Mouse (Mus musculus) hindbrain, postnatal 0 days (tissue): ENCODE results near the gene Amotl1. TPM values are rescaled to one million over a fixed set of nuclear protein-coding genes. Genes with fewer than 3 reads are reported as not detected.
A peak's percentile ranks its signal among the peaks of the same experiment; 100 is the strongest.

Experiments
- ATAC-seq: fragments of 200-750 bp; cut with Nextera tagmentation; 2 replicates; pipeline ENCODE4 v1.8.0; 2017; ENCODE audit warnings: mild to moderate bottlenecking, moderate TSS enrichment, moderate library complexity
- DNase-seq: peaks from one replicate; pipeline ENCODE4 v3.0.0-alpha.2; 2015; ENCODE audit warnings: low spot score
- H3K27ac ChIP-seq: fragments of 300-500 bp; sonication (generic); 2 replicates; pipeline ENCODE4 v1.5.1; 2014; ENCODE audit warnings: mild to moderate bottlenecking
- H3K27me3 ChIP-seq: fragments of 300-500 bp; sonication (generic); 2 replicates; pipeline ENCODE4 v1.6.1; 2014; ENCODE audit warnings: low read length, mixed read lengths; ENCODE audit not compliant: insufficient read depth
- H3K36me3 ChIP-seq: fragments of 300-500 bp; sonication (generic); 2 replicates; pipeline ENCODE4 v1.6.1; 2014; ENCODE audit warnings: low read length, mixed read lengths; ENCODE audit not compliant: insufficient read depth
- H3K4me1 ChIP-seq: fragments of 300-500 bp; sonication (generic); 2 replicates; pipeline ENCODE4 v1.6.1; 2014; ENCODE audit warnings: antibody characterized with exemption, low read length, mixed read lengths; ENCODE audit not compliant: insufficient read depth
- H3K4me2 ChIP-seq: fragments of 300-500 bp; sonication (generic); 2 replicates; pipeline ENCODE4 v1.6.1; 2014; ENCODE audit warnings: low read depth, mild to moderate bottlenecking, low read length, moderate library complexity, mixed read lengths
- H3K4me3 ChIP-seq: fragments of 300-500 bp; sonication (generic); 2 replicates; pipeline ENCODE4 v1.5.1; 2014; ENCODE audit warnings: low read length
- H3K9ac ChIP-seq: fragments of 300-500 bp; sonication (generic); replicated peaks from 2 replicates; pipeline ENCODE4 v1.6.1; 2014; ENCODE audit warnings: mild to moderate bottlenecking, low read length, moderate library complexity, mixed read lengths
- H3K9me3 ChIP-seq: fragments of 300-500 bp; sonication (generic); 2 replicates; pipeline ENCODE4 v1.6.1; 2016; ENCODE audit warnings: low read length, mixed read lengths
- CTCF ChIP-seq: IDR thresholded peaks from 2 replicates; pipeline ENCODE4 v1.5.1; 2016; ENCODE audit warnings: antibody characterized with exemption, control low read depth, low read depth
- WGBS: fragments of 180-500 bp; shearing (Covaris S2); extraction: QIAGEN DNeasy Blood & Tissue Kit; methylation state at CpG from one replicate; pipeline ENCODE4 v1.1.7; 2014; 5-methylcytosine and 5-hydroxymethylcytosine counted together
- polyA plus RNA-seq: library from polyadenylated mRNA; unstranded; fragments of >200 nt; fragmentation: Nextera tagmentation; extraction: Ambion mirVana; gene quantifications from 2 replicates; pipeline ENCODE4 v1.2.1, GENCODE M21; 2015
- total RNA-seq: library from RNA; depleted of rRNA; stranded (reverse); fragments of >200 nt; gene quantifications from 2 replicates; pipeline ENCODE4 v1.2.3, GENCODE M21; 2014

Gene Amotl1
- total and polyA plus RNA-seq, 2 experiments from 2014 or later, result 4.4 to 27.0 TPM

GRCm38 (mm10) chr9:14632365-14633163, 12.3 kb downstream of the Amotl1 start:
- peaks cover 8% of the 10 kb centered on the region; the same call in 1 of the 2 replicates for H3K4me1 ChIP-seq
- H3K27ac ChIP-seq, result peak overlapping the region; percentile 12; the same call in 1 of the 2 replicates
- peak overlapping the region; percentile 24; the same call in 1 of the 2 replicates for H3K4me2 ChIP-seq
- ATAC-seq, result no peak
- no peak for DNase-seq
- H3K36me3 ChIP-seq, result no peaks in the 10 kb centered on the region
- no peak overlapping the region for H3K4me3 ChIP-seq
- no peaks in the 10 kb centered on the region for H3K27me3 ChIP-seq
- no peaks in the 10 kb centered on the region for H3K9me3 ChIP-seq
- WGBS, result 32% methylated on average over 10 of the region's 10 CpGs
- no peak for TF ChIP-seq CTCF
- H3K9ac ChIP-seq, result no peak overlapping the region

- ATAC-seq, result no peak
- no peaks in the 10 kb centered on the region for H3K9me3 ChIP-seq
- no peak for TF ChIP-seq CTCF
- WGBS, result 28% methylated on average over 5 of the region's 5 CpGs
- H3K27ac ChIP-seq, result peak overlapping the region; percentile 12; the same call in 1 of the 2 replicates
- no peak overlapping the region for H3K4me2 ChIP-seq
- no peaks in the 10 kb centered on the region for H3K27me3 ChIP-seq
- peaks cover 8% of the 10 kb centered on the region; the same call in 1 of the 2 replicates for H3K4me1 ChIP-seq
- DNase-seq, result peak; percentile 15
- no peak overlapping the region for H3K9ac ChIP-seq
- H3K4me3 ChIP-seq, result no peak overlapping the region
- no peaks in the 10 kb centered on the region for H3K36me3 ChIP-seq
Observed at GRCm38 (mm10) chr9:14631729-14632128, 13.1 kb downstream of the Amotl1 start.

GRCm38 (mm10) chr9:14627525-14627924, 17.3 kb downstream of the Amotl1 start:
- Histone ChIP-seq H3K36me3 (no peaks in the 10 kb centered on the region), H3K27ac (no peak overlapping the region), H3K27me3 (no peaks in the 10 kb centered on the region), H3K9me3 (no peaks in the 10 kb centered on the region), H3K4me1 (no peaks in the 10 kb centered on the region), H3K9ac (no peak overlapping the region), H3K4me3 (no peak overlapping the region), H3K4me2 (no peak overlapping the region)
- no peak for TF ChIP-seq CTCF
- WGBS, result 72% methylated on average over 2 of the region's 2 CpGs
- ATAC-seq (no peak), DNase-seq (no peak)

GRCm38 (mm10) chr9:14625961-14626360, 18.9 kb downstream of the Amotl1 start:
- WGBS, result 87% methylated on average over 3 of the region's 3 CpGs

GRCm38 (mm10) chr9:14625024-14625423, 19.8 kb downstream of the Amotl1 start:
- DNase-seq (no peak), ATAC-seq (no peak)

More at GRCm38 (mm10) chr9:14625961-14626360, 18.9 kb downstream of the Amotl1 start:
- Histone ChIP-seq H3K4me2 (no peak overlapping the region), H3K27ac (no peak overlapping the region), H3K4me3 (no peak overlapping the region), H3K27me3 (no peaks in the 10 kb centered on the region), H3K36me3 (no peaks in the 10 kb centered on the region), H3K9ac (no peak overlapping the region), H3K4me1 (no peaks in the 10 kb centered on the region), H3K9me3 (no peaks in the 10 kb centered on the region)
- DNase-seq, result no peak
- ATAC-seq, result no peak
- no peak for TF ChIP-seq CTCF

GRCm38 (mm10) chr9:14623928-14624327, 20.9 kb downstream of the Amotl1 start:
- H3K4me1 ChIP-seq, result no peaks in the 10 kb centered on the region
- no peaks in the 10 kb centered on the region for H3K9me3 ChIP-seq
- no peak overlapping the region for H3K27ac ChIP-seq
- no peak overlapping the region for H3K4me2 ChIP-seq
- no peaks in the 10 kb centered on the region for H3K36me3 ChIP-seq
- ATAC-seq (no peak), DNase-seq (no peak)
- H3K27me3 ChIP-seq, result no peaks in the 10 kb centered on the region
- WGBS, result 61% methylated on average over 4 of the region's 4 CpGs
- no peak overlapping the region for H3K9ac ChIP-seq
- no peak overlapping the region for H3K4me3 ChIP-seq
- TF ChIP-seq CTCF, result no peak

More at GRCm38 (mm10) chr9:14625024-14625423, 19.8 kb downstream of the Amotl1 start:
- TF ChIP-seq CTCF, result no peak
- H3K27ac ChIP-seq, result no peak overlapping the region
- H3K9me3 ChIP-seq, result no peaks in the 10 kb centered on the region
- no peak overlapping the region for H3K4me3 ChIP-seq
- H3K4me1 ChIP-seq, result no peaks in the 10 kb centered on the region
- no peak overlapping the region for H3K4me2 ChIP-seq
- 39% methylated on average over 3 of the region's 3 CpGs for WGBS
- no peaks in the 10 kb centered on the region for H3K27me3 ChIP-seq
- H3K36me3 ChIP-seq, result no peaks in the 10 kb centered on the region
- no peak overlapping the region for H3K9ac ChIP-seq

GRCm38 (mm10) chr9:14623250-14623649, 21.6 kb downstream of the Amotl1 start:
- Histone ChIP-seq H3K36me3 (no peaks in the 10 kb centered on the region), H3K4me3 (no peak overlapping the region), H3K27me3 (no peaks in the 10 kb centered on the region), H3K4me2 (no peak overlapping the region), H3K9ac (no peak overlapping the region), H3K27ac (no peak overlapping the region), H3K9me3 (no peaks in the 10 kb centered on the region), H3K4me1 (no peaks in the 10 kb centered on the region)
- no peak for ATAC-seq
- WGBS, result 46% methylated on average over 5 of the region's 5 CpGs
- DNase-seq, result no peak
- TF ChIP-seq CTCF, result no peak
